Mouse (Mus musculus) CH12.LX (cell line): ENCODE measurements around the gene Ssbp4. TPM values are rescaled to one million over a fixed set of nuclear protein-coding genes. Genes with fewer than 3 reads are reported as not detected.

ENCODE experiments used
- DNase-seq: peaks from one replicate; pipeline ENCODE4 v3.0.0-alpha.2; 2013; ENCODE audit errors: extremely low read depth
- H3K27ac ChIP-seq: 2 replicates; pipeline ENCODE4 v1.5.1; 2012; ENCODE audit warnings: low read depth, mild to moderate bottlenecking, control low read depth, moderate library complexity; ENCODE audit not compliant: insufficient read depth
- H3K27me3 ChIP-seq: replicated peaks from 2 replicates; pipeline ENCODE3; 2012; ENCODE audit warnings: inconsistent platforms
- H3K36me3 ChIP-seq, 2 experiments: replicated peaks in 1 of 2; 2 replicates each; pipeline versions ENCODE3 to v1.6.1; 2012; ENCODE audit warnings: inconsistent platforms in 1 of 2, low read length in 1 of 2, mild to moderate bottlenecking in 1 of 2, mixed read lengths in 1 of 2, moderate library complexity in 1 of 2; ENCODE audit not compliant: control insufficient read depth in 1 of 2, insufficient read depth in 1 of 2
- H3K4me1 ChIP-seq, 2 experiments: 2 replicates each; pipeline ENCODE4 v1.6.1; 2012; ENCODE audit warnings: inconsistent platforms in 1 of 2, moderate library complexity in 1 of 2; ENCODE audit not compliant: insufficient read depth in 2 of 2, control insufficient read depth in 1 of 2
- H3K4me2 ChIP-seq: 2 replicates; pipeline ENCODE4 v1.6.1; 2012; ENCODE audit warnings: low read depth, mild to moderate bottlenecking, control low read depth; ENCODE audit not compliant: poor library complexity, insufficient read depth, severe bottlenecking
- H3K4me3 ChIP-seq, 3 experiments: fragments of 150-350 bp in 1 of 3; sonication (generic) in 1 of 3; replicated peaks in 1 of 3; 2 replicates each; pipeline versions ENCODE3 to v1.5.1; 2011 to 2012; ENCODE audit warnings: low read depth in 2 of 3, low read length in 2 of 3, mild to moderate bottlenecking in 2 of 3, moderate library complexity in 2 of 3, control low read depth in 1 of 3, improper control_type of control experiment in 1 of 3, inconsistent platforms in 1 of 3, mixed read lengths in 1 of 3; ENCODE audit not compliant: poor library complexity in 1 of 3
- H3K79me2 ChIP-seq: replicated peaks from 2 replicates; pipeline ENCODE4 v1.6.1; 2012; ENCODE audit warnings: mild to moderate bottlenecking, moderate library complexity; ENCODE audit not compliant: control insufficient read depth, poor library complexity, insufficient read depth, severe bottlenecking; ENCODE audit errors: extremely low read depth
- H3K9ac ChIP-seq: 2 replicates; pipeline ENCODE4 v1.6.1; 2012; ENCODE audit warnings: low read depth, mild to moderate bottlenecking, control low read depth, moderate library complexity; ENCODE audit not compliant: insufficient read depth
- H3K9me3 ChIP-seq: replicated peaks from 2 replicates; pipeline ENCODE3; 2012; ENCODE audit warnings: low read length, inconsistent platforms, mixed read lengths
- BHLHE40 ChIP-seq: IDR thresholded peaks from 2 replicates; pipeline ENCODE4 v1.6.1; 2011; ENCODE audit warnings: mild to moderate bottlenecking, low read depth, low read length, improper control_type of control experiment
- CHD2 ChIP-seq: IDR thresholded peaks from 2 replicates; pipeline ENCODE4 v1.6.1; 2011; ENCODE audit warnings: low read length, improper control_type of control experiment
- CTCF ChIP-seq, 2 experiments: IDR thresholded peaks in 1 of 2; conservative IDR thresholded peaks in 1 of 2; 2 replicates each; pipeline ENCODE4 v1.5.1; 2011 to 2012; ENCODE audit warnings: low read depth in 2 of 2, low read length in 2 of 2, improper control_type of control experiment in 1 of 2, inconsistent platforms in 1 of 2, mild to moderate bottlenecking in 1 of 2, moderate library complexity in 1 of 2
- E2F4 ChIP-seq: IDR thresholded peaks from 2 replicates; pipeline ENCODE4 v1.6.1; 2011; ENCODE audit warnings: low read depth, low read length, improper control_type of control experiment; ENCODE audit not compliant: insufficient replicate concordance
- ELF1 ChIP-seq: IDR thresholded peaks from 2 replicates; pipeline ENCODE4 v1.6.1; 2014; ENCODE audit warnings: low read depth, mild to moderate bottlenecking, inconsistent platforms, low read length, improper control_type of control experiment
- EP300 ChIP-seq: IDR thresholded peaks from 2 replicates; pipeline ENCODE4 v1.6.1; 2011; ENCODE audit warnings: low read length, improper control_type of control experiment
- HCFC1 ChIP-seq: IDR thresholded peaks from 2 replicates; pipeline ENCODE4 v1.6.1; 2012; ENCODE audit warnings: low read depth, mild to moderate bottlenecking, inconsistent platforms, low read length, improper control_type of control experiment
- IRF4 ChIP-seq: IDR thresholded peaks from 2 replicates; pipeline ENCODE4 v1.6.1; 2014; ENCODE audit warnings: low read depth, mild to moderate bottlenecking, inconsistent platforms, low read length, improper control_type of control experiment
- JUN ChIP-seq: IDR thresholded peaks from 2 replicates; pipeline ENCODE4 v1.6.1; 2011; ENCODE audit warnings: low read depth, mild to moderate bottlenecking, low read length, improper control_type of control experiment, moderate library complexity; ENCODE audit not compliant: insufficient read depth
- MXI1 ChIP-seq: IDR thresholded peaks from 2 replicates; pipeline ENCODE4 v1.6.1; 2011; ENCODE audit warnings: mild to moderate bottlenecking, low read depth, low read length, improper control_type of control experiment
- MYC ChIP-seq: IDR thresholded peaks from 2 replicates; pipeline ENCODE4 v1.6.1; 2011; ENCODE audit warnings: low read depth, mild to moderate bottlenecking, improper control_type of control experiment, low read length
- POLR2A ChIP-seq: IDR thresholded peaks from 2 replicates; pipeline ENCODE4 v1.6.1; 2011; ENCODE audit warnings: low read depth, mild to moderate bottlenecking, improper control_type of control experiment, low read length
- POLR2AphosphoS2 ChIP-seq: IDR thresholded peaks from 2 replicates; pipeline ENCODE4 v1.6.1; 2011; ENCODE audit warnings: low read depth, low read length, improper control_type of control experiment
- SIN3A ChIP-seq: IDR thresholded peaks from 2 replicates; pipeline ENCODE4 v1.6.1; 2012; ENCODE audit warnings: low read length, improper control_type of control experiment, inconsistent platforms
- TCF12 ChIP-seq: IDR thresholded peaks from 2 replicates; pipeline ENCODE4 v1.6.1; 2014; ENCODE audit warnings: low read depth, mild to moderate bottlenecking, inconsistent platforms, low read length, improper control_type of control experiment
- UBTF ChIP-seq: IDR thresholded peaks from 2 replicates; pipeline ENCODE4 v1.6.1; 2012; ENCODE audit warnings: low read depth, mild to moderate bottlenecking, inconsistent platforms, low read length, improper control_type of control experiment, moderate library complexity
- USF1 ChIP-seq: IDR thresholded peaks from 2 replicates; pipeline ENCODE4 v1.6.1; 2014; ENCODE audit warnings: low read depth, mild to moderate bottlenecking, inconsistent platforms, low read length, improper control_type of control experiment
- USF2 ChIP-seq: conservative IDR thresholded peaks from 2 replicates; pipeline ENCODE4 v1.6.1; 2011; ENCODE audit warnings: low read depth, low read length, improper control_type of control experiment
- ZC3H11A ChIP-seq: IDR thresholded peaks from 2 replicates; pipeline ENCODE4 v1.6.1; 2012; ENCODE audit warnings: low read depth, mild to moderate bottlenecking, inconsistent platforms, low read length, improper control_type of control experiment
- ZMIZ1 ChIP-seq: IDR thresholded peaks from 2 replicates; pipeline ENCODE4 v1.6.1; 2012; ENCODE audit warnings: low read depth, mild to moderate bottlenecking, inconsistent platforms, low read length, improper control_type of control experiment
- ZNF384 ChIP-seq: IDR thresholded peaks from 2 replicates; pipeline ENCODE4 v1.6.1; 2012; ENCODE audit warnings: low read depth, low read length, improper control_type of control experiment, inconsistent platforms
- dilution Hi-C: fragments of 300-500 bp; cut with MboI; formaldehyde crosslinking; loops from 2 replicates; pipeline ENCODE4 v1.14.3; 2020; ENCODE audit warnings: low sequenced_read_pairs; ENCODE audit not compliant: extremely low pct_unique_long_range_greater_than_20kb, extremely low pct_ligation_motif_present
- in situ Hi-C: fragments of 300-500 bp; cut with MboI; formaldehyde crosslinking; loops from 3 replicates; pipeline ENCODE4 v1.14.3; 2019; ENCODE audit warnings: low sequenced_read_pairs, low pct_ligation_motif_present, low pct_unique_long_range_greater_than_20kb, mixed read lengths
- polyA plus RNA-seq: library from polyadenylated mRNA; unstranded; fragments of >175 nt; gene quantifications from 2 replicates; pipeline ENCODE4 v1.2.1, GENCODE M21; 2012; ENCODE audit warnings: low read depth; ENCODE audit not compliant: insufficient read length
- total RNA-seq, 2 experiments: library from RNA; depleted of rRNA; stranded (reverse); fragments of 300-350 nt in 1 of 2; fragments of >200 nt in 1 of 2; gene quantifications; 2 replicates each; pipeline ENCODE4 v1.2.3; 2012 to 2014

Gene Ssbp4
- total and polyA plus RNA-seq, 3 experiments: 41.3 to 128 (median 77.3) TPM

DNA sequence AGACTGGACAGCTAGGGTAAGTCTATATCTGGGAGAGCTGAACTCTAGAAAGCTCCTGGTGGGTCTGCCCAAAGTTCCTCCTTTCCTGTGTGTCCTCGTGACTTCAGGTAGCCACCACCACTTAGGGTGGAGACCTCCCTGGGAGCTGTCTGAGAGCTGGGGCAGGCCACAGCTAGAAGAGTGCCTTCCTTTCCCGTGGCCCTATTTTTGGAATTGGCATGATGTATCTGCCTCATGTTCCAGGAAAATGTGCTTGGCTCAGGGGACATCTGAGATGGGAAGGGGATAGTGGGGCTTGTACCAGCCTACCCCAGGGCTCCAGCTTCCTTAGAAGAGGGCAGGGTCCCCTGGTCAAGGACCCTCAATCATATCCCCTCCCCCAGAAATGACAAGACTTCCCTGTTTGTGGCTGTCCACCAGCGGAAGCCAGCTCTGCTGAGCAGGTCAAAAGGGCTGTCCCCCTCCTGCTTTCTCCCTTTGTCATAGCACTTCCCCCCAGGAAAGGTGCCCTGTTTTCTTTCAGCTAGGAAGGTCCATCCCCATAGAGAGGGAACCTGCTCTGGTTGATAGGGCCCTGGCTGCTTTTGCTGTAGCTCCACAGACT, 57.0 kb downstream of the Ssbp4 start:
- H3K79me2 ChIP-seq: peaks cover 14% of the 10 kb centered on the region; the same call in 1 of the 2 replicates
- no peaks in the 10 kb centered on the region for H3K9me3 ChIP-seq
- no peak overlapping the region for H3K27ac ChIP-seq
- in situ Hi-C loops (no loop called here), dilution Hi-C loops (no loop called here)
- no peak overlapping the region for H3K4me2 ChIP-seq
- no peaks in the 10 kb centered on the region for H3K27me3 ChIP-seq
- DNase-seq: no peak
- no peak overlapping the region for H3K4me3 ChIP-seq
- peaks cover under 1 to 54% of the 10 kb centered on the region in 2 experiments for H3K36me3 ChIP-seq
- H3K4me1 ChIP-seq: peaks cover under 1 to 18% of the 10 kb centered on the region in 2 experiments; a peak in 3 of 4 replicates
- no peak overlapping the region for H3K9ac ChIP-seq
- TF ChIP-seq ZNF384 (no peak), JUN (no peak), ZC3H11A (no peak), ELF1 (no peak), POLR2A (no peak), TCF12 (no peak), BHLHE40 (no peak), USF2 (no peak), EP300 (no peak), MXI1 (no peak), CHD2 (no peak), IRF4 (no peak), HCFC1 (no peak), POLR2AphosphoS2 (no peak), CTCF (conservative IDR thresholded peaks at IDR 0.05 in 1 of 2, IDR thresholded peaks at IDR 0.05 in 1 of 2; ENCODE audit: low read depth in 2 of 2, low read length in 2 of 2) (no peak), UBTF (no peak), SIN3A (no peak), USF1 (no peak), ZMIZ1 (no peak)

DNA sequence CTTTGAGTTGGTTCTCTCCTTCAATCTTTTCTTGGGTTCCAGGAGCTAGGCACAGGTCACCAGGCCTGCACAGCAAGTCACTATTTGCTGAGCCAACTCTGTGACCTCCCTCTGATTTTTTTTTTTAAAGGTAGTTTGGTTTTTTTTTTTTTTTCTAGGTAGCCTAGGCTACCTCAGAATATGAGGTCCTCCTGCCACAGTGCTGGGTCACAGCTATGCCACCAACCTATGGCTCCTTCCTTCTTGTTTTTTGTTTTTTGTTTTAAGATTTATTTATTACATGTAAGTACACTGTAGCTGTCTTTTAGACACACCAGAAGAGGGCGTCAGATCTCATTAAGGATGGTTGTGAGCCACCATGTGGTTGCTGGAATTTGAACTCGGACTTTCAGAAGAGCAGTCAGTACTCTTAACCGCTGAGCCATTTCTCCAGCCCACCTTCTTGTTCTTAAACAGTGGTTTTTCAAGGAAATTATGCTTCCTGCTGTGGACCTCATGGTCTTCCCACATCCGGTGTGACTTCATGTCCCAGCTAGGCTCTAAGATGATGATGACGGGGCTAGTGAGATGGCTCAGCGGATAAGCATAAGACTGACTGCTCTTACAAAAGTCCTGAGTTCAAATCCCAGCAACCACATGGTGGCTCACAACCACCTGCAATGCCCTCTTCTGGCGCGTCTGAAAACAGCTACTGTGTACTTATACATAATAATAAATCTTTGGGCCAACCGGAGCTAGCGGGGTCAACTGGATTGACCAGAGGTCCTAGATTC, 59.1 kb downstream of the Ssbp4 start:
- TF ChIP-seq E2F4 (no peak), MYC (0 out of 2 replicates have a peak, but pooled peaks have one; percentile 35), CTCF (conservative IDR thresholded peaks at IDR 0.05 in 1 of 2, IDR thresholded peaks at IDR 0.05 in 1 of 2; ENCODE audit: low read depth in 2 of 2, low read length in 2 of 2) (peak in 1 of 2 experiments; percentile 32; a peak in 2 of 4 replicates), EP300 (no peak), SIN3A (no peak), POLR2A (no peak), BHLHE40 (no peak), TCF12 (no peak)
- no peak overlapping the region for H3K27ac ChIP-seq
- DNase-seq: no peak
- peaks cover 23% of the 10 kb centered on the region for H3K79me2 ChIP-seq
- H3K9ac ChIP-seq: no peak overlapping the region
- no peak overlapping the region for H3K4me3 ChIP-seq
- H3K4me1 ChIP-seq: peaks cover 4 to 31% of the 10 kb centered on the region in 2 experiments; a peak in 3 of 4 replicates
- no peak overlapping the region for H3K4me2 ChIP-seq
- H3K9me3 ChIP-seq: no peaks in the 10 kb centered on the region
- peaks cover 3 to 58% of the 10 kb centered on the region in 2 experiments for H3K36me3 ChIP-seq
- H3K27me3 ChIP-seq: no peaks in the 10 kb centered on the region
- in situ Hi-C loops: loop anchor here (10.0 kb wide), 1 partner anchor 55 kb away; the partner anchor contains the start of gene Ssbp4
- dilution Hi-C loops: no loop called here
